Mouse (Mus musculus): ENCODE measurements around the gene Olfr1532-ps1. TPM values are rescaled to one million over a fixed set of nuclear protein-coding genes. Genes with fewer than 3 reads are reported as not detected.
"Not testable (repeated sequence)": the region's sequence is repeated elsewhere in the genome, so short reads cannot be mapped to it uniquely, and the experiment has no call there.

Olfr1532-ps1 gene
- not detected for total RNA-seq (2022)

- no peak for DNase-seq (ENCODE audit: low spot score in 2 of 2)
Observed at GRCm38 (mm10) chr7:106907676-106908075, at the start of gene Olfr1532-ps1. Gene Olfr1532-ps1 (plus strand): TSS chr7:106908001.

- DNase-seq (ENCODE audit: low spot score in 2 of 2) = no peak
Observed at GRCm38 (mm10) chr7:106862885-106863284, 44.9 kb upstream of the Olfr1532-ps1 start, which contains the start of gene Olfr704. Gene Olfr704 (plus strand): TSS chr7:106863185.

GRCm38 (mm10) chr7:106876791-106877190, 31.0 kb upstream of the Olfr1532-ps1 start, which contains the start of gene Olfr705:
Gene Olfr705 (minus strand): TSS chr7:106876891.
- no peak for DNase-seq (ENCODE audit: low spot score in 2 of 2)

GRCm38 (mm10) chr7:106888062-106888461, 19.7 kb upstream of the Olfr1532-ps1 start, which contains the start of gene Olfr706:
Gene Olfr706 (minus strand): TSS chr7:106888162.
- no peak for DNase-seq (ENCODE audit: low spot score in 2 of 2)

DNA sequence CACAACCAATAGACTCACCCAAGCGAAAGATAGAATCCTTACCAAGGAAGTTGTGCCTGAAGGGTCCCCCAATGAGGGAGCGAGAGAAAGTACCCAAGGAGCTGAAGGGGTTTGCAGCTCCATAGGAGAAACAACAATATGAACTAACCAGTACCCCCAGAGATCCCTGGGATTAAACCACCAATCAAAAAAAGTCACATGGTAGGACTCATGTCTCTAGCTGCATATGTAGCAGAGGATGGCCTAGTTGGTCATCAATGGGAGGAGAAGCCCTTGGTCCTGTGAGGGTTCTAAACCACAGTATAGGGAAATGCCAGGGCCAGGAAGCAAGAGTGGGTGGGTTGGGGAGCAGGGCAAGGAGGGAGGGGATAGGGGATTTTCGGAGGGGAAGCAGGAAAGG, 6.7 kb upstream of the Olfr1532-ps1 start, which contains the start of gene Olfr707:
Gene Olfr707 (minus strand): TSS at position 101 of the 400 bp plus-strand sequence.
- DNase-seq (ENCODE audit: low spot score in 2 of 2) = not testable (repeated sequence)

DNA sequence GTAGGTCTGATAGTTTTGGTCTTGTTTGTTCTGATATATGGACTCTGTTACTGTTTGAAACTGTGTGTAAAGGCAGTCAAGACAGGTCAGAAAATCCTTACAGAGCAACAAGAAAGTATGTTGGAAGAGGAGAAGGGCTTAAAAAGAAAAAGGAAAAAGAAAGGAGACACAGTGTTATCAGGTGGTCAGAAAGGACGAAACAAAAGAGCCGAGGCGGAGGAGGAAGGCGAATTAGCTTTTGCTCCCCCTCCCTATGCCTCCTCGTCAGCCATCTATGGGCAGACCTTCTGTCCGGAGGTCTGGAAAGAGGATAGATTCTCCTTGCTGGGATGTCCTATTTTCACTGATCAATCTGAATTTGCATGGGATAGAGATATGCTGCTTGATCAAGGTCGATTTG, 13.2 kb downstream of the Olfr1532-ps1 start:
- DNase-seq (ENCODE audit: low spot score in 2 of 2) = not testable (repeated sequence)

DNA sequence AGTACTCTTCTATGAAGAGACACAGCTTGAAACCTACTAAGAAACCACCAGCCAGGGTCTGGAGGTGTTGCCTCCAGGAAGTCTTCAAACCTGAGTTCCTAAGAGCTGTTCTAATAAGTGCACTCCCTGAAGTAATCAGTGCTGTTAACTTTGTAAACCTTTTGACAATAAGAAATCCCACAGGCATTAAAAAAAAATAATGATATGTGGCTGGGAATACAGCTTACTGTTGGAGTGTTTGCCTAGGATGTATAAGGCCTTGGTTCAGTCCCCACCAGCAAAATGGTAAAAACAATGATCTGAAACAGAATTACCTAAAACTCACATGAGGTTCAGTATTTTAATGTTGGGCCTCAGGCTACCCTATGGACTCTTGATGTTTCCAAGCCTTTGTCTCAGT, 24.3 kb downstream of the Olfr1532-ps1 start, which contains the start of gene Olfr709-ps1:
Gene Olfr709-ps1 (minus strand): TSS at position 101 of the 400 bp plus-strand sequence.
- DNase-seq (ENCODE audit: low spot score in 2 of 2) = no peak

DNA sequence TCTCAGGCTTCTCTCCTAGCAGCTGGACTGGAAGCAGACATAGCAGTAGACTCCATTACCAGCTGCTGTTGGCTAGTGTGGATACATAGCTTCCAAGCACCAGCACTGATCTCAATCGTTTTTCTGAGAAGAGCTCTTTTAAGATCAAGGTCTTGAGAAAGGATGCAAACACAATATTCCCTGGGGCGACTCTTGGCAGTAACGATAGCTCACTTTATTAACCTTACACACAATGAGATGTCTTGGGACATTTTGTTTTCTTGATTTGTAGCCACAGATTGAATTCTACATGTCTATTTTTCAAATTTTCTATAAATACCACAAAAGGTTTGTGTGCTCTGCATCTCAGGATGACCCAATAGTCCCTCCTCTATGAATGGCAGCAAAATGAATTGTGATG, 40.4 kb downstream of the Olfr1532-ps1 start, which contains the start of gene Olfr710:
Gene Olfr710 (minus strand): TSS at position 101 of the 400 bp plus-strand sequence.
- DNase-seq (ENCODE audit: low spot score in 2 of 2) = no peak

GRCm38 (mm10) chr7:106963837-106964236, 56.0 kb downstream of the Olfr1532-ps1 start, which contains the start of gene Olfr6:
Gene Olfr6 (minus strand): TSS chr7:106963937.
- no peak for DNase-seq (ENCODE audit: low spot score in 2 of 2)

Other genes starting within 250 kb of the Olfr1532-ps1 start
- gene Olfr693, start 227.4 kb upstream of the Olfr1532-ps1 start, total RNA-seq (2022) = not detected
- not detected for gene Olfr694, start 216.2 kb upstream of the Olfr1532-ps1 start, total RNA-seq (2022)
- not detected for gene Olfr695, start 191.6 kb upstream of the Olfr1532-ps1 start, total RNA-seq (2022)
- gene Olfr697, start 165.6 kb upstream of the Olfr1532-ps1 start, total RNA-seq (2022) = not detected
- gene Olfr698, start 152.6 kb upstream of the Olfr1532-ps1 start, total RNA-seq (2022) = under 1 TPM in 1 of 4 experiments, not detected in 3; 0.42 TPM
- not detected for gene Olfr699, start 114.8 kb upstream of the Olfr1532-ps1 start, total RNA-seq (2022)
- not detected for gene Olfr700, start 99.2 kb upstream of the Olfr1532-ps1 start, total RNA-seq (2022)
- under 1 TPM in 1 of 4 experiments, not detected in 3; 0.07 TPM for gene Olfr701, start 93.9 kb upstream of the Olfr1532-ps1 start, total RNA-seq (2022)
- not detected for gene Olfr702, start 74.1 kb upstream of the Olfr1532-ps1 start, total RNA-seq (2022)
- gene Olfr703, start 64.6 kb upstream of the Olfr1532-ps1 start, total RNA-seq (2022) = not detected
- gene Olfr704, start 44.8 kb upstream of the Olfr1532-ps1 start, total RNA-seq (2022) = not detected
- not detected for gene Olfr705, start 31.1 kb upstream of the Olfr1532-ps1 start, total RNA-seq (2022)
- not detected for gene Olfr706, start 19.8 kb upstream of the Olfr1532-ps1 start, total RNA-seq (2022)
- gene Olfr707, start 6.8 kb upstream of the Olfr1532-ps1 start, total RNA-seq (2022) = not detected
- under 1 TPM in 1 of 4 experiments, not detected in 3; 0.14 TPM for gene Olfr709-ps1, start 24.2 kb downstream of the Olfr1532-ps1 start, total RNA-seq (2022)
- gene Olfr710, start 40.3 kb downstream of the Olfr1532-ps1 start, total RNA-seq (2022) = not detected
- gene Olfr6, start 55.9 kb downstream of the Olfr1532-ps1 start, total RNA-seq (2022) = not detected
- not detected for gene Olfr711, start 67.5 kb downstream of the Olfr1532-ps1 start, total RNA-seq (2022)
- under 1 TPM in 1 of 4 experiments, not detected in 3; 0.05 TPM for gene Olfr2, start 98.1 kb downstream of the Olfr1532-ps1 start, total RNA-seq (2022)
- gene Olfr713, start 123.2 kb downstream of the Olfr1532-ps1 start, total RNA-seq (2022) = not detected
- not detected for gene Olfr714, start 163.0 kb downstream of the Olfr1532-ps1 start, total RNA-seq (2022)
- not detected for gene Olfr17, start 185.2 kb downstream of the Olfr1532-ps1 start, total RNA-seq (2022)
- gene Olfr715b, start 202.4 kb downstream of the Olfr1532-ps1 start, total RNA-seq (2022) = not detected
- not detected for gene Olfr715, start 223.1 kb downstream of the Olfr1532-ps1 start, total RNA-seq (2022)
- gene Olfr716, start 230.3 kb downstream of the Olfr1532-ps1 start, total RNA-seq (2022) = not detected